Mouse (Mus musculus) frontal cortex, postnatal 14 days (tissue): Measurements from ENCODE around the gene Ube2h.
A peak's percentile ranks its signal among the peaks of the same experiment; 100 is the strongest.
"Not testable (repeated sequence)": the region's sequence is repeated elsewhere in the genome, so short reads cannot be mapped to it uniquely, and the experiment has no call there.

Experiments
- DNase-seq, 2 experiments: peaks; one replicate each; pipeline ENCODE4 v3.0.0; 2022; ENCODE audit warnings: low spot score in 2 of 2

Ube2h gene

DNA sequence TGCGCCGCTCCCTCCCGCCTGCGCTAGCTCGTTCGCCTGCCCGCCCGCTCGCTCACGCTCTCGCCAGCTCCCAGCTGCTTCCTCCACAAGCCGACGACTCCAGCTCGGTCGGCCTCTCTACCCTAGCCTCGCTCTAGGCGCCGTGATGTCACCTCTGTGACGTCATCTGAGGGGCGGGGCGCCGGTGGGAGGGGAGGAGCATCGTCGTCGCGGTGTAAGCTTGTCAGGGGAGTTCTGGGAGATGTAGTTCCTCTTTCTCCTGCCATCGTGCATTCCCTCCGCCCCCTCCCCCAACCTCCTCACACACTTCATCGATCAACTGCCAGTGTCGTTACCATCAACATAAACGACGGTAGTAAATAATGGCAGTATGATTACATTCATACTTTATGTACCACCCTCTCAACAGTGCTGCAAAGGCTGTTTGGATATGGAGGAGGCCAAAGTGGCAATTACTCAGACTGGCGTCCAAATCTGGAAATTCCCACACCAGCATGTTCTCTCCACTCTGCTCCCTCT, at the start of gene Ube2h:
Ube2h (minus strand) TSS at position 141 of the 519 bp plus-strand sequence.
- DNase-seq = peak; percentile 99 to 100

DNA sequence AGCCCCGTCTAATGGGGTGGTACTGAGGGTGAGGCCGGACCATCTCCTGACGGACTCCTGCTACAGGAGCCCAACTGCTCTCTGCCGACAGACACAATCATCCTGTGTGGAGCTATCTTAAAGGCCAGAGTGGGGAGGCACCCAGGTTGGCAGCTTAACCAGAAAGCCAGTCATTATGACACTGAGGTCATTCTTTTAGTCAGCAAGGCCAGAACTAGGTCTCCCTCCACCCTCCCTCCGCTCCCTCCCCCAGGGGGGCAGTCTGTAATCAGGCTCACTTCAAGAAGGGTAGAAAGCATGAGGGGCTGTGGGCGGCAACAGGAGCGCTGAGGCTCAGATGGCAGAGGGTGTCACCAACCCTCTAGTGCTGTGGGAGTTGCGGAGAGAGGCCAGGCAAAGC, 49.3 kb upstream of the Ube2h start:
- DNase-seq = no peak

DNA sequence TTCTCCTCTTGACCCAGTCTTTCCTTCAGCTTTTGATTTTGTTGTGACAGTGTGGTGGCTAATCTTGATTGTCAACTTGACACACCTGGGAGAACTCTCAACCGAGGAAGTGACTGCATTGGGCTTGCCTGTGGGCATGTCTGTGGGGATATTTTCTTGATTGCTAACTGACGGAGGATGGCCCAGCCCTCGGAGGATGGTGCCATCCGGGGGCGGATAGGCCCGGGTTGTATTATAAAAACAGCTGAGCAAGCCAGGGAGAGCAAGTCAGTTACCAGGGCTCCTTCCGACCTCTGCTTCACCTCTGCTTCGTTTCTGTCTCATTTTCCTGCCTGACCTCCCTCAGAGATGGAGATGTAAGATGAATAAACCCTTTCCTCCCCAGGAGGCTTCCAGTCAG, 48.4 kb upstream of the Ube2h start:
- DNase-seq = no peak

DNA sequence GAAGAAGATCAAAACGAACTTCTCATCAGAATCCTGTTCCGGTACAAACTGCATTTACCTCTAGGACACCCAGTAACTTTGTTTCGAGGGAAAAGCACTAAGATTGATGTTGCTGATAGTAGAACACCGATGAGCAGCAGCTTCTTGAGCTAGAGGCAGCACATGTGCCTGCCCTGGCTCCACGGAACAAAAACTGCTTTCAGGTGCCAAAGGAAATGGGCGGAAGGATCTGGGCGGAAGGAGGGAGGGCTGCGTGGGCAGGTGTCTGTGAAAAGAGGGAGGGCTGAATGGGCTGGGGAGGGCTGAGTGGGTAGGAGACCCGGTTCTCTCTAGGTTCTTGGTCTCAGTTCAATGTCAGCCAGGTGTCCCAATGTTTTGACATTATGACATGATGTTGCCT, 47.0 kb upstream of the Ube2h start:
- no peak for DNase-seq

DNA sequence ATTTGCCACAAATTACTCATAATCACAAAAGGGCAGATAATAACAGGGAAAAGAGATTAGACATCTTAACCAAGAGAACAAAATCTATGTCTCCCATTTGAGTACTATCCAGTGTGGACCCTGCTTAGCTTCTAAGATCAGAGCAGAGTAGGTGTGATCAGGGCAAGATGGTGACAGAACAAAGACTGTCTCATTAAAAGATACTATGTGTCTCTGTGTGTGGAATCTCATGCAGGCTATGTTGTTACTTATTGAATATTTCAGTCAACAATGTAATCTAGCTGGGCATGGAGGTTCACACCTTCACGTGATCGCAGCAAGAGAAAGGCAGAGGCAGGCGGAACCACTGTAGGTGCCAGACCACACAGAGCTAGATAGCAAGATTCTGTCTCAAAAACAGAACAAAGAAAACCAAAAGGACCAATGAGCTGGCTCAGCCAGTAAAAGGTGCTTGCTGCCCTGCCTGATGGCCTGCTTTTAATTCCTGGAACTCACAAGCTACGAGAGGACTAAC, 43.0 kb upstream of the Ube2h start:
- no peak for DNase-seq

DNA sequence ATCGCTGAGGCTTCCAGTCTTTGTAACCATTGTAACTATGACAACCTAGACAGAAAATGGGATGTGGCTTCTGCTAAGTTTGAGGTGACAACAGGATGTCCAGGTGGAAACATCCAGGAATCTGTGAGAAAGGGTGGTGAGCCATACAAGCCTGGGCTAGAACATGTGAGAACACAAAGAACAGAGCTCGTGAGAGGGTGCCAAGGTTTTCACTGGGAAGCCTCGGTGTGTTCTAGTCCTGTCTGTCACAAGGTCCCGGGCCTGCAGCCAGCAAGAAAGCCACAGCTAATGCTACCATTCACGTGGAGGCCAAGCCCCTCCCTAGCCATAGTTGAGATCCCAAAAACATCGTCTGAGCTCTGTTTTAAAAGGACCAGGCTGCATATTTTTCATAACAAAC, 42.4 kb upstream of the Ube2h start:
- DNase-seq = no peak

DNA sequence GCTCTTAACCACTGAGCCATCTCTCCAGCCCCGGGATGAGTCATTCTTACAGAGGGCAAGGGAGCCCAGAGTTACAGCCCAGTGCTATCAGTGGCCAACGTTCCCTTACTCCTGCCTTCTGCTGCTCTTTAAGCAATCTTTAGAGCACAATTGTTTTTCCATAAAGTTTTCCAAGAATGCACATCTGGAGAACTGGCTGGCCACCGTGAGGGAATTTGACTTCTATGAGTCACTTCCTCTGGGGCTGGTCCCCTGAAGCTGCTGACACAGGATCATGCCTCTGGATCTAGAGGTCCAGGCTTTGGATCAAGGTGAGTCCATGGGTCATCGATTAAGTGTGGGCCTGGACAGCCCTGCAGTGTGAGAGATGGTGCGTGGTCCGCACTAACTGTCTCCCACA, 39.7 kb upstream of the Ube2h start:
- DNase-seq = no peak

DNA sequence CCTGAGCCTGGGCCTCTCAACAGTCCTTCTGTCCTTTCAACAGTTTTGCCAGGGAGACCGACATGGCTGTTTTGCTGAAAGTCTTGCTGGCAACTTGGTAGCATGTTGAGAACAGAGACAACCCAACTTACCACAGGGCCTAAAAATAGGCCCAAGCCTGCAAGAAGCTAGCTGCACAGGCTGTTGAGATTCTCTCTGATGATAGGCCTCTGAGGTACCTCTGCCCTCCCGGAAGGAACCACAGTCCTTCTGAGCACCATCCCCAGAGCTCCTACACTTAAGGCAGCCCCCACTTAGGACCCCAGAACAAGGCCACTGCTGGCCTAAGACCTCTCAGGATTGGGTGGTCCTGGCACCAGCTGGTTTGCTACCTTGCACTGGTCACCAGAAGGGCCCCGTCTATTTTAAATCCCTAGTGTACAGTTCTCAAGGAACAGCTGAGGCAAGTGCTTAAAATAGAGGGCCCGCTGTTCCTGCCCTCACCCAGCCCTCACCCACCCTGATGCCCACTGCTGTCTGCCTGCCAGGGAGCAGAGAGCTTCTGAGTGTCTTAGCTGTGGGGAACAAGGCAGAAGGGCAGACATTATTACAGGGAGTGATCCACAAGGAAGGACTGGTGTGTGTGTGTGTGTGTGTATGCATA, 36.0 kb upstream of the Ube2h start:
- DNase-seq = no peak

DNA sequence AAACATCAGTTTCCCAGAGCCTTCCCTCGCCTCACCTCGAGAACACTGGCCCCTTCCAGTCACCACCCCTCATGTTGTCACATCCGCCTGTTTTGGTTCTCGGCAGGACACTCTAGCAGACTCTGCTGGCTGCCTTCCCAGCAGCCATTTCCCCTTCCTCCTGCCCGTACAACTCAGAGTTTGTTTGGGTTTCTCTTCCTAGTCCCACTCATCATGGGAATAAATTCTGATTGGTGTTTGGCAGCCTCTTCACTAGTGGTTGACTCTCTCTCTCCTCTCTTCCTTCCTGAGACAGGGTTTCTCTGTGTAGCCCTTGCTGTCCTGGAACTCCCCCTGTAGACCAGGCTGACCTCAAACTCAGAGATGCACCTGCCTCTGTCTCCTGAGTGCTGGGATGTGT, 32.6 kb upstream of the Ube2h start:
- DNase-seq = peak in 1 of 2 experiments; percentile 50

DNA sequence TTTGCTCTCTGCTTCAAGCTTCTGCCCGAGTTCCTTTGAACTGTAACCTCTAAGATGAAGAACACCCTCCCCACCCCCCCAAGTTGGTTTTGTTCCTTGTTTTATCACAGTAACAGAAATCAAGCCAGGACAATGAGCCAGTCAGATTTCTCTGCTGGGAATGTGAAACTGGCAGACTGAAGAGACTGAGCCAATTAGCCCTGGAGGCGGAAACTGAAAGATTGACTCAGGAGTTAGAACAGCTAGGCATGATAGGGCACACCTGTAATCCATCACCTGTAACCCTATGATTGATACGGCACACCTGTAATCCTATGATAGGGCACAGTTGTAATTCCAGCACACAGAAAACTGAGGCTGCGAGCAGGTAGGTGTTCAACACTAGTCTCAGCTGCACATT, 27.9 kb upstream of the Ube2h start:
- DNase-seq = no peak

DNA sequence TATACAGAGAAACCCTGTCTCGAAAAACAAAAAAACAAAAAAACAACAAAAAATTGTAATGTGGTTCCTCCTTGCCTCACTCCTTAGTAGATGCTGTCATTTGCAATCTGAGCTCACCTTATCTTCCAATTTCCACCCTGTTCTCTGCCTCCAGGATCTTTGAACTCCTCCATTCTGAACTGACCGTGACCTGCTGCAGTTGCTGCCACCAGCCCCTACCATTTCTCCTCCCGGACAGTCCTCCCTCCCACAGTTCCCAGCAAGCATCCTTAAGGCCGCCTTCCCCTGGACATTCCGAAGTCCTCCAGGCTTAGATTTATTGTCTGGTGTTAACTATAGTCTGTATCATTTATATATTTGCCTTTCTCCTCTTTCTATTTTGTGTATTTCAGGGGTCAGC, 26.4 kb upstream of the Ube2h start:
- DNase-seq = no peak

DNA sequence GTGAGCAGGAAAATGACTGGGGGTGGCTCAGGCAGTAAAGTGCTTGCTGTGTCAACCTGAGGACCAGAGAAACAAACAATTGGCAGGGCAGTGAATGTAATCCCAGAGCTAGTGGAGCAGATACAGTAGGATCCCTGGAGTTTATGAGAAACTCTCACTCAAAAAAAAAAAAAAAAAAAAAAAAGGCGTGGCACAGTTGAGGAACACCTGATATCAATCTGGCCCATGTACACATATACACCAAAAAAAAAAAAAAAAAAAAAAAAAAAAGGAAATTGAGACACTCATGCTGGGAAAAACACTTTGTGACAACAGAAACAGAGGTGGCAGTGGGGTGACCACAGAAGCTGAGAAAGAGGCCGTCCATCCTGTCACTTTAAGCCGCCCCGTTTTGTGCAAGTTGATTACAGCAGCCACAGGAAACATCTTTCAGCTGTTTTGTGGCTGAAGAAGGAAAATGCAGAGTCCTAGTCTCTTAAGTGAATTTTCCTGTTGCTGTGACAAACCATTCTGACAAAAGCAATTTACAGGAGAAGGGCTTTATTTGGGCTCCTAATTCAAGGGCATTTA, 21.7 kb upstream of the Ube2h start:
- no peak for DNase-seq

DNA sequence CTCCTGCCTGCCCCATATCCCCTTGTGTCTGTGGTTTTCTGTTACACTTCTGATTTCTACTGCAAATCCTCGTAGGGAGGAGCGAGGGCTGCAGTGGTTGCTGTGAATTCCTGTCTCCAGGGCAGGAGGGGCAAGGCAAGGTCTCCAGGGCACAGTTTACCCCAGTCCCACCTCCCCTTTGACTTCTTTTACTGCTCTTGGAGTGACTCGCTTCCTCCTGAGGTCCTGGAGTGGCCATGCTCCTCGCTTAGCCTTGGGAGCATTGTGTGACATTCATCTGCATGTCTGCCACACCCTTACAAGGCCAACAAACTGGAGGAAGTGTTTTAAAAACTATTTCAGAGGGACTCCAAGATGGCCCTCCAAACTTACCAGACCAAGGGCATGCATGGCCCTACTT, 16.7 kb upstream of the Ube2h start:
- DNase-seq = no peak

DNA sequence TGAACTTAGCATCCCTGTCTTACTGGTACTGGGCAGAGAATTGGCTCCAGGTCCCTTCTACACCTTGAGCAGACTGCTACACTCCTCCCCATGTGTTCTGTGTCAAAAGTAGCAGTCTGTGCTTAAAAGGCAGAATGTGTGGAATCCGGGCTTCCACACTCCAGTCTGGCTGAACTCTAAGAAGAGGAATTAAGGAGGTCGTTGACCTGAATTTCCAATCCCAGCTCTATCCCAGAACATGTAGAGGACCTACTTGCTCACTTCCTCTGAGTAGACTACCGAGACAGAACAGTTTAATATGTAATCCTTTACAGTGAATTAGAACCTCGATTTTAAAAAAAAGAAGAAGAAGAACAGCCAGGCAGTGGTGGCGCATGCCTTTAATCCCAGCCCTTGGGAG, 14.9 kb upstream of the Ube2h start:
- DNase-seq = no peak

DNA sequence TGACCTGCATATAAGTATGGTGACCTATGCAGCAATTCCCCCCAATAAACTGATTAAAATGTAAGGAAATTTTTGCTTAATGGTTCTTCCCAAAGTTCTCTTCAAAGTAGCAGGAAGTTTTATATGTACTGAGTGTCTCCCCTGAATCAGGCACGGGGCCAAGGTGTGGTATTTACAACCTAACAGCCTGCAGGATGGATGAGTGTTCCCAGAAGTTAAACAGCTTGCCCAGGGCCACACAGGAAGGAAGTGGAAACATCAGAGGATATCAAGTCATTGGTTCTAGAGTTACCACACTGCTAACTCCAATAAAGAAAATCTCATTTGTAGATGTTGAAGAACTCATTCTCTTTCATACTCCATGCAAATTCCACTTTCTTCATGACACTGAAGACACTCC, 7.7 kb upstream of the Ube2h start:
- no peak for DNase-seq

DNA sequence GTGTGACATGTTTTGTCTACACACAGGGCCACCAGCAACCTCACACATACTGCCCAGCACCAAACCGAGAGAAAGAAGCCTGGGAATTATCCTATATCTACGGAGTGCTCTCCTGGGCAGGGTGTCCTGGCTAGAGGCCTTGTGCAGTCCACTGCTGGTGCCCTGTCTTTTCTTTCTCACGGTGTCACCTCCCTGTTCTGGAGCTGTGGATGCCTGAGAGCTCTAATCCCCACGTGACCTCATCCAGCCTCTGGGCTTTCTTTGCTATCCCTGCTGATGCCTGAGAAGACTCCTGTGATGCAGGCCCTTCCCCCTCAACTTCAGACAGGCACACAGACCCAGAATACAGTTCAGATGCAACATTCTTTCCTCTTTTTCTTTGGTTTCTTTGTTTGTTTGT, 4.4 kb upstream of the Ube2h start:
- DNase-seq = no peak

DNA sequence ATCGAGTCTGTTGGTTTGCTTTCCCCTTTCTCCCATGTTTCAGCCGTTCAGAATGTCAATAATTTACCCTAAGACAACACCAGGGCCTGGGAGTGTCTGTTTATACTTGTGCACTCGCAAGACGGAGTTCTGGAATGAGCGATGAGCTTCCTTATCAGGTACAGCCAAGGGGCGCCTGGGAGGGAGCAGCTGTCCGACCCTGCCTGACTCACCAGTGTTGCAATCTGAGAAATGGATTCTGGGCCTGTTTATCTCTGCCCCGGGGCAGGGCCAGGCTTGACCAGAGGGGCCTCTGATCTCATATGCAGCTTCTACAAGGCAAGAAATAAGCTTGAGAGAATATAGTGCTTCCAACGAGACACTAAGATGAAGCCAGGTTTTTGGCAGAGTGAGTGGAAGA, 3.4 kb upstream of the Ube2h start:
- DNase-seq = no peak

DNA sequence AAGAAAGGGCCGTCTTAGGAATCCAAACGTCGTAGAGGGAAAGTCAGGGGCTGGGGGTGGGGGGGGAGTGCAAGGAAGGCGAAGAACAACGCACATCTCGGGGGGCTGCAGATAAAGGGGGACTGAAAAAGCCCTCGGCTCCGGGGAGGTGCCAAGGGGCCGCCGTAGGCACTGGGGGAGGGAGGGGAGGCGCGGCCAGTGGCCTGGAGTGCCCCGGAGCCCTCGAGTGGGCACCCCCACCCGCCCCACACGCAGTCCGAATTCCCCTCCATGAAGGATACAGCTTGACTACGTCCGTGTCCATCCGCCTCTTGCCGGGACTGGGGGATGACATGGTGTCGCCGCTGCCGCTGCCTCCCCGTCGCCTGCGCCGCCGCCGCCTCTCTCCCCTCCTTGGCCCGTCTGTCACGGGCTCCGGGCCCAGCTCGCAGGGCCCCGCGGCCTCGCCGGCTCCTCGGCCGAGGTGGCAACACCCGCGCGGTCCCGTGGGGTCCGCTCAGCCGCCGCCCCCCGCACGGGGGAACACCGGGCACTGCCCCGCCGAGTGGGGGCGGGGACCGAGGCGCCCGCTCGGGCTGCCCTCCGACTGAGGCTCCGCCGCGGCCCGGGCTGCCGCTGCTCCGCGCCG, 454 bp downstream of the Ube2h start:
- DNase-seq = not testable (repeated sequence)

DNA sequence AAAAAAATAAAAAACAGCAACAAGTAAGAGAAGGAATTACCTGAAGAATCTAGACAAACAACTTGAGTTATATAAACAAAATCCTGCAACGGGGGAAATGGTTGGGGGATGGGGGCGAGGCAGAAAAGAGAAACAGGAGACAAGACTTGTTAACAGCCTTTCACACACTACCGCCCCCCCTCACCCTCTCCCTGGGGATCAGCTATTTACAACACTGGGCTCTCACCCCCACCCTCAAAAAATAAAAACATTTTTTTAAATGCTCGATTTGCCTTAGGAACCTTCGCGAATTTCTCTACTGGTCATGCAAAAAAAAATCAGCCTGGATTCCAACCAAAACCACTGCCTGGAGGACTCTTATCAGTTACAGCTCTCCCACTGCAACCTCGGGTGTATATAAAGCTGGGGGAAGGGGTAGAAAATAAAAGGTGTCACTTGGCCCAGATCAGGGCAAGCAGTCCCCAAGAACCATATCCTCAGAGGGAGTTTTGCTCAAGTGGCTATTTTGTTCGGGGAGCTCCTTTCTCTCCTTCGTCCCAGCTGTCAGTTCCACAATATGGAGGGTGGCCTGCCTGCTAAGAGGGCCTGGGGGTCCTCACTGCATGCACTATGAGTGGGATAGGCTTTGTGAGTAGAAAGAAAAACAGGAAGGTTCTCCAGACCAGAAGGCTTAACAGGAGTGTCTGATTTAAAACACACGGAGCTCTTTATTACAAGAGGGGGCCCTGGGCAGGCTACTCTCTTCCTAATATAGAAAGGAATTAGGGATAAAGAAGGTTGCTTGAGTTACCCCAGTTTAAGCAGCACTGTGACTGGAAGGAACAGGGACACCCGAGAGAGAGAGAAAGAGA, 1.3 kb downstream of the Ube2h start:
- peak; percentile 9 to 21 for DNase-seq

DNA sequence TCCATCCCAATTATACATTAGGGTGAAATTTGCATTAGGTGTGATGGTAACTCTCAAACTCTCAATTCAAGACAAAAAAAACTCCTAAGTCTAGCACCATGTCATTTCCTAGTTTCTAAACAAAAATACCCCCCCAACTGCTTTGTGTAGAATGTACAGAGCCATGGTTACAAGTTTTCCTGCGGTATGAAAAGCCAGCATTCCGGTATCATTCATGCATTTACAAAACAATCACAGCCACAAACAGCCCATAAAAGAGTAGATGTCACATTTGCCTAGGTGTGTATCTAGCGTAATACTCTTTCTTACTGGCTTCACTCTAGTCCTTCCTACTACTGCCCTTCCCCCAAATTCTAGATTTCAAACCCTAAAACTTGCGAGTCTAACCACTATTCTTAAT, 2.2 kb downstream of the Ube2h start:
- DNase-seq = no peak

DNA sequence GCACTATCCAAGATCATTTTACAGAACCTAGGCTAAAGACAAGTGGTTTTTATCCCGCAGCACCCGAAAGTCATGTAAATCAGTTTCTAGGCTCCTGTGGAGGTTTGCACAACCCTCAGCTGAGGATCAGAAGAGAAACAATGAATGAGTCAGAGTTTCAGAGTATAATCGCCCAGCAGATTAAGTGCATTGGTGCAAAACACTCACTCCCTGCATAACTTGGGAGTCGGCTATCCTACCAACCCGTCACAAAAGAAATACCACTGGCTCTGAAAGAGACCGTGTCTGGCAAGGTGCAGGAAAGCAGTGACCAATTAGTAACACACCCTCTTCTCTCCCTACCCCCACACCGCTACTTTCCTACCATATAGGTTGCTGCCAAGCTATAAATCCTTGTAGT, 3.4 kb downstream of the Ube2h start:
- DNase-seq = no peak

DNA sequence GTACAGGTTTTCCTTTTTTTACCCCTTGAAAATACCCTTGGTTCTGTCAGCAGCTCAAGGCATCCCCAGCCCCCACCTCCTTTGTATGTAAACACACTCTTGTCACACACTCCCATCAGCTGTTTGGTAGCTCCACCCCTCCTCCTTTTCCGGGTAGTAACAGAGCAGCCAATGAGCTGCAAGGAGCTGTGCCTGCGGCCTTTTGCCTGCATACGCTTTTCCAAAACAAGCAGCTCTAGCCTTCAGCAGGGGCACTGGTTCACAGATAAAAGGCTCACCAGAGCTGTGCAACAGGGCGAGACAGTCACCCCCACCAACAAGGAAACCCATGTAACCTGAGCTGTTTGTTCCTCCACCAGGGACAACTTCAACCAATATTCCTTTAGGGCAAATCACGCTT, 4.0 kb downstream of the Ube2h start:
- DNase-seq = peak; percentile 67 to 76
